ENCODE assay signal across 12 mouse cellular contexts in the genomic region with DNA sequence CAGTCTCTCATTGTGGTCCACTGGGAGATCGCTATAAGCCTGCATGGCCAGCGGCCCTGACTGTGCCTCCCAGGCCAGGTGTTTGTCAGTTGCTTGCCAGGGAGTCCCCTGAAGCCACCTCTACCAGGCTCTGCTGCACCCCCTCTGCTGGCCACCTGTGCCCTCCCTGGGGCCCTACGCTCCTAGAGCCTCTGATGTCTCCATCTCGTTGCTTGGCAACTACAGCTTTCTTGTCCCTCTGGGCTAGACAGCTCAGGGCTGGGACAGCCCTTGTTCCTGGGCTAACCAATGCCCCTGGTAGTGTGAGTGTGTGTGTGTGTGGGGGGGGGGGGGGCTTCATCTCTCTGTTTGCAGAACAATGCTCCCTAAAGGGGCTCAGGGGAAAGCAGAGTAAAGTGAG. TPM values are rescaled to one million over a fixed set of nuclear protein-coding genes. Genes with fewer than 3 reads are reported as not detected.
DNase-seq lines count a peak whose midpoint lies in the region; ATAC-seq lines count a peak whose summit lies in the region.
"Had no signal": no experiment of that assay in that cellular context is flagged by ENCODE, and none has a peak within 500 bp of the region (broad histone marks: within the 10 kb centered on the region; RNA-seq: fewer than 3 reads in every experiment).

No protein-coding gene starts in this region.

- no peaks in the 10 kb centered on the region for H3K4me1 ChIP-seq in forebrain, embryonic 11.5 days (replicated peaks; ENCODE audit: control insufficient read depth, insufficient read depth, low read length)
- no peaks in the 10 kb centered on the region for H3K4me1 ChIP-seq in forebrain, embryonic 13.5 days
- no peaks in the 10 kb centered on the region for H3K4me1 ChIP-seq in embryonic facial prominence, embryonic 14.5 days (ENCODE audit: control insufficient read depth, insufficient read depth, low read length)
- no peaks in the 10 kb centered on the region for H3K4me1 ChIP-seq in stomach, embryonic 16.5 days (ENCODE audit: control insufficient read depth, insufficient read depth, low read length)
- H3K4me1 ChIP-seq: megakaryocyte, embryonic 14.5 days had no signal

- no peaks in the 10 kb centered on the region for H3K9me3 ChIP-seq in forebrain, embryonic 11.5 days (ENCODE audit: control insufficient read depth, low read length)
- H3K9me3 ChIP-seq in forebrain, embryonic 13.5 days (replicated peaks) = no peaks in the 10 kb centered on the region
- no peaks in the 10 kb centered on the region for H3K9me3 ChIP-seq in embryonic facial prominence, embryonic 14.5 days (ENCODE audit: control insufficient read depth, low read length)
- no peaks in the 10 kb centered on the region for H3K9me3 ChIP-seq in stomach, embryonic 16.5 days (replicated peaks; ENCODE audit: control insufficient read depth, low read length)

- H3K4me2 ChIP-seq in forebrain, embryonic 11.5 days (ENCODE audit: low read depth, low read length, severe bottlenecking) = no peak overlapping the region
- no peak overlapping the region for H3K4me2 ChIP-seq in forebrain, embryonic 13.5 days
- no peak overlapping the region for H3K4me2 ChIP-seq in embryonic facial prominence, embryonic 14.5 days (ENCODE audit: low read depth, low read length)
- no peak overlapping the region for H3K4me2 ChIP-seq in stomach, embryonic 16.5 days (ENCODE audit: low read depth, low read length)

- H3K36me3 ChIP-seq in forebrain, embryonic 11.5 days (ENCODE audit: control insufficient read depth, insufficient read depth, low read length) = no peaks in the 10 kb centered on the region
- H3K36me3 ChIP-seq in forebrain, embryonic 13.5 days (ENCODE audit: poor library complexity, severe bottlenecking) = no peaks in the 10 kb centered on the region
- no peaks in the 10 kb centered on the region for H3K36me3 ChIP-seq in embryonic facial prominence, embryonic 14.5 days (ENCODE audit: control insufficient read depth, insufficient read depth, low read length)
- H3K36me3 ChIP-seq in stomach, embryonic 16.5 days (ENCODE audit: control insufficient read depth, insufficient read depth, low read length) = no peaks in the 10 kb centered on the region

- H3K4me3 ChIP-seq in forebrain, embryonic 11.5 days (ENCODE audit: low read depth, low read length) = no peak overlapping the region
- H3K4me3 ChIP-seq in forebrain, embryonic 13.5 days = no peak overlapping the region
- H3K4me3 ChIP-seq in embryonic facial prominence, embryonic 14.5 days (ENCODE audit: low read depth, low read length) = no peak overlapping the region
- no peak overlapping the region for H3K4me3 ChIP-seq in stomach, embryonic 16.5 days (replicated peaks; ENCODE audit: low read length)
- H3K4me3 ChIP-seq: gastrocnemius, adult 2 months; megakaryocyte, embryonic 14.5 days had no signal

- WGBS in forebrain, embryonic 11.5 days = 42% methylated on average over 4 of the region's 4 CpGs
- 45% methylated on average over 4 of the region's 4 CpGs for WGBS in forebrain, embryonic 13.5 days
- WGBS in embryonic facial prominence, embryonic 14.5 days = 50% methylated on average over 2 of the region's 4 CpGs
- WGBS in stomach, embryonic 16.5 days = 50% methylated on average over 4 of the region's 4 CpGs

- H3K27ac ChIP-seq in forebrain, embryonic 11.5 days (ENCODE audit: low read depth, low read length) = no peak overlapping the region
- no peak overlapping the region for H3K27ac ChIP-seq in forebrain, embryonic 13.5 days
- no peak overlapping the region for H3K27ac ChIP-seq in embryonic facial prominence, embryonic 14.5 days (replicated peaks; ENCODE audit: low read depth, low read length)
- H3K27ac ChIP-seq in stomach, embryonic 16.5 days (ENCODE audit: low read length) = no peak overlapping the region
- H3K27ac ChIP-seq: gastrocnemius, adult 2 months had no signal

- H3K9ac ChIP-seq in forebrain, embryonic 11.5 days (ENCODE audit: low read length) = no peak overlapping the region
- H3K9ac ChIP-seq in forebrain, embryonic 13.5 days = no peak overlapping the region
- H3K9ac ChIP-seq in embryonic facial prominence, embryonic 14.5 days (ENCODE audit: low read depth, low read length) = no peak overlapping the region
- H3K9ac ChIP-seq in stomach, embryonic 16.5 days (ENCODE audit: low read length) = no peak overlapping the region

- ATAC-seq in forebrain, embryonic 11.5 days (replicated peaks; ENCODE audit: low FRiP score) = 0 out of 2 replicates have a peak, but pooled peaks have one; percentile 51
- ATAC-seq in forebrain, embryonic 13.5 days = no peak
- ATAC-seq in embryonic facial prominence, embryonic 14.5 days (ENCODE audit: low read depth) = peak; percentile 85
- ATAC-seq in megakaryocyte, adult 5-6 weeks (ENCODE audit: poor library complexity, severe bottlenecking) = 0 out of 2 replicates have a peak, but pooled peaks have one; percentile 17
- ATAC-seq in stomach, embryonic 16.5 days (ENCODE audit: insufficient read depth, low FRiP score) = peak; percentile 22; the same call in 1 of the 2 replicates
- ATAC-seq in megakaryocyte progenitor cell, adult 5-6 weeks (replicated peaks; ENCODE audit: poor library complexity) = no peak

- DNase-seq in forebrain, embryonic 11.5 days (ENCODE audit: low spot score) = no peak
- no peak for DNase-seq in embryonic facial prominence, embryonic 14.5 days (ENCODE audit: low spot score)
- DNase-seq in cerebellum, postnatal 25 days = no peak
- DNase-seq in right cerebral cortex, postnatal 10 days (ENCODE audit: low spot score in 2 of 2) = no peak
- DNase-seq: gastrocnemius, adult 2 months; kidney, adult 18-20 months had no signal

- H3K27me3 ChIP-seq in forebrain, embryonic 11.5 days (ENCODE audit: control insufficient read depth, insufficient read depth, low read length) = no peaks in the 10 kb centered on the region
- no peaks in the 10 kb centered on the region for H3K27me3 ChIP-seq in forebrain, embryonic 13.5 days
- no peaks in the 10 kb centered on the region for H3K27me3 ChIP-seq in embryonic facial prominence, embryonic 14.5 days (replicated peaks; ENCODE audit: control insufficient read depth, insufficient read depth, low read length)
- no peaks in the 10 kb centered on the region for H3K27me3 ChIP-seq in stomach, embryonic 16.5 days (ENCODE audit: control insufficient read depth, insufficient read depth, low read length)

RNA-seq across cellular contexts. Expression of gene Slc12a7, which starts 10.1 kb away (rescaled TPM):
- polyA plus RNA-seq in forebrain, embryonic 11.5 days (2014; fragmentation: Nextera tagmentation; extraction: Ambion mirVana) = 55.6 and 60.2 TPM in 2 replicates
- polyA plus RNA-seq in forebrain, embryonic 13.5 days (2015; fragmentation: Nextera tagmentation; extraction: Ambion mirVana) = 20.1 and 26.4 TPM in 2 replicates
- 16.3 and 19.8 TPM in 2 replicates for polyA plus RNA-seq in embryonic facial prominence, embryonic 14.5 days (2014; fragmentation: Nextera tagmentation; extraction: Ambion mirVana)
- 3.6 and 8.3 TPM in 2 replicates for total RNA-seq in megakaryocyte, adult 5-6 weeks (2015)
- total RNA-seq in megakaryocyte, adult 5-6 weeks (2017) = 2.6 and 4.3 TPM in 2 replicates
- polyA plus RNA-seq in stomach, embryonic 16.5 days (2015; fragmentation: Nextera tagmentation; extraction: Ambion mirVana) = 22.8 and 26.1 TPM in 2 replicates
- total RNA-seq in megakaryocyte progenitor cell, adult 5-6 weeks (2015) = 4.3 and 7.5 TPM in 2 replicates
- total RNA-seq in megakaryocyte progenitor cell, adult 5-6 weeks (2017) = 3.4 and 3.6 TPM in 2 replicates

RNA-seq across cellular contexts. Expression of gene Slc6a19, which starts 38.3 kb away (rescaled TPM):
- not detected in 2 replicates for polyA plus RNA-seq in forebrain, embryonic 11.5 days (2014; fragmentation: Nextera tagmentation; extraction: Ambion mirVana)
- polyA plus RNA-seq in forebrain, embryonic 13.5 days (2015; fragmentation: Nextera tagmentation; extraction: Ambion mirVana) = 0.19 and 0.20 TPM in 2 replicates
- 0.38 and 0.40 TPM in 2 replicates for polyA plus RNA-seq in embryonic facial prominence, embryonic 14.5 days (2014; fragmentation: Nextera tagmentation; extraction: Ambion mirVana)
- 0.34 TPM in 1 of 2 replicates, not detected in the other for total RNA-seq in megakaryocyte, adult 5-6 weeks (2015)
- 0.04 TPM in 1 of 2 replicates, not detected in the other for total RNA-seq in megakaryocyte, adult 5-6 weeks (2017)
- 3.3 and 3.4 TPM in 2 replicates for polyA plus RNA-seq in stomach, embryonic 16.5 days (2015; fragmentation: Nextera tagmentation; extraction: Ambion mirVana)
- not detected in 2 replicates for total RNA-seq in megakaryocyte progenitor cell, adult 5-6 weeks (2015)
- total RNA-seq in megakaryocyte progenitor cell, adult 5-6 weeks (2017) = not detected in 2 replicates
- total RNA-seq: gastrocnemius, adult 2 months; MEL had no signal

Comparison
In these comparisons a context has a peak if more than half of its experiments do, and no peak if none do; other contexts are left out.
1. ATAC-seq: peak in forebrain, embryonic 11.5 days (single experiment), embryonic facial prominence, embryonic 14.5 days (single experiment), megakaryocyte, adult 5-6 weeks (single experiment) and stomach, embryonic 16.5 days (single experiment); none in forebrain, embryonic 13.5 days (single experiment) and megakaryocyte progenitor cell, adult 5-6 weeks (single experiment).